In genomic region chr9:105910166-105910565, GRCm38 (mm10) we compare ENCODE assay signal across 35 mouse cellular contexts. TPM values are rescaled to one million over a fixed set of nuclear protein-coding genes. Genes with fewer than 3 reads are reported as not detected.
DNase-seq lines count a peak whose midpoint lies in the region; ATAC-seq lines count a peak whose summit lies in the region.
"Had no signal": no experiment of that assay in that cellular context is flagged by ENCODE, and none has a peak within 500 bp of the region (broad histone marks: within the 10 kb centered on the region; RNA-seq: fewer than 3 reads in every experiment).

No protein-coding gene starts in this region.

- no peak overlapping the region for H3K4me3 ChIP-seq in midbrain, embryonic 16.5 days (ENCODE audit: low read depth, low read length)
- H3K4me3 ChIP-seq: embryonic facial prominence, embryonic 12.5 days; forebrain, embryonic 12.5 days; heart, embryonic 12.5 days; hindbrain, embryonic 10.5 days; layer of hippocampus, adult 2 months; limb, embryonic 13.5 days; liver, embryonic 13.5 days; megakaryocyte, embryonic 14.5 days; neural tube, embryonic 12.5 days had no signal

- no peak for ATAC-seq in midbrain, embryonic 16.5 days
- ATAC-seq: hindbrain, postnatal 0 days; intestine, embryonic 16.5 days; Patski had no signal

- H3K9me3 ChIP-seq in midbrain, embryonic 16.5 days (replicated peaks; ENCODE audit: control insufficient read depth, low read length, poor library complexity, severe bottlenecking) = no peaks in the 10 kb centered on the region
- H3K9me3 ChIP-seq: embryonic facial prominence, embryonic 12.5 days; forebrain, embryonic 12.5 days; heart, embryonic 12.5 days; limb, embryonic 13.5 days; liver, embryonic 13.5 days; neural tube, embryonic 12.5 days had no signal

- no peaks in the 10 kb centered on the region for H3K36me3 ChIP-seq in midbrain, embryonic 16.5 days (ENCODE audit: control insufficient read depth, insufficient read depth, low read length)
- H3K36me3 ChIP-seq: embryonic facial prominence, embryonic 12.5 days; forebrain, embryonic 12.5 days; G1E; heart, embryonic 12.5 days; hindbrain, embryonic 10.5 days; limb, embryonic 13.5 days; liver, embryonic 13.5 days; neural tube, embryonic 12.5 days had no signal

- H3K27me3 ChIP-seq in midbrain, embryonic 16.5 days (ENCODE audit: control insufficient read depth, insufficient read depth, low read depth, low read length) = no peaks in the 10 kb centered on the region
- H3K27me3 ChIP-seq: embryonic facial prominence, embryonic 12.5 days; forebrain, embryonic 12.5 days; heart, embryonic 12.5 days; limb, embryonic 13.5 days; liver, embryonic 13.5 days; megakaryocyte, embryonic 14.5 days; neural tube, embryonic 12.5 days; Patski had no signal

- H3K4me1 ChIP-seq in midbrain, embryonic 16.5 days (ENCODE audit: control insufficient read depth, insufficient read depth, low read length) = no peaks in the 10 kb centered on the region
- H3K4me1 ChIP-seq: embryonic facial prominence, embryonic 12.5 days; forebrain, embryonic 12.5 days; heart, embryonic 12.5 days; hindbrain, embryonic 10.5 days; limb, embryonic 13.5 days; liver, embryonic 13.5 days; megakaryocyte, embryonic 14.5 days; neural tube, embryonic 12.5 days had no signal

- 84% methylated on average over 2 of the region's 2 CpGs for WGBS in midbrain, embryonic 16.5 days

- H3K27ac ChIP-seq in midbrain, embryonic 16.5 days (ENCODE audit: low read length) = no peak overlapping the region
- H3K27ac ChIP-seq: embryonic facial prominence, embryonic 12.5 days; forebrain, embryonic 12.5 days; hindbrain, embryonic 10.5 days; hindbrain, postnatal 0 days; layer of hippocampus, adult 2 months; limb, embryonic 13.5 days; liver, embryonic 13.5 days; neural tube, embryonic 12.5 days had no signal

- no peak overlapping the region for H3K9ac ChIP-seq in midbrain, embryonic 16.5 days (ENCODE audit: low read depth, low read length)
- H3K9ac ChIP-seq: embryonic facial prominence, embryonic 12.5 days; forebrain, embryonic 12.5 days; heart, embryonic 12.5 days; limb, embryonic 13.5 days; liver, embryonic 13.5 days; lung, embryonic 14.5 days; neural tube, embryonic 12.5 days had no signal

- H3K4me2 ChIP-seq in midbrain, embryonic 16.5 days (ENCODE audit: low read length) = no peak overlapping the region
- H3K4me2 ChIP-seq: embryonic facial prominence, embryonic 12.5 days; forebrain, embryonic 12.5 days; heart, embryonic 12.5 days; limb, embryonic 13.5 days; liver, embryonic 13.5 days; lung, embryonic 14.5 days; neural tube, embryonic 12.5 days had no signal

- peak; percentile 23 for DNase-seq in left cerebral cortex, adult 11 months (ENCODE audit: low spot score)
- DNase-seq in left cerebral cortex, postnatal 4 days = no peak
- DNase-seq in frontal cortex, adult 2 months (ENCODE audit: extremely low spot score in 1 of 2, low spot score in 1 of 2) = peak; percentile 37 to 68
- DNase-seq in left cerebral cortex, adult 8-10 months (ENCODE audit: low spot score in 2 of 2) = peak; percentile 2 to 59
- peak; percentile 46 to 48 for DNase-seq in right cerebral cortex, postnatal 36 days (ENCODE audit: low spot score in 2 of 2)
- DNase-seq in embryo, embryonic 11 days = no peak
- DNase-seq: adrenal gland, adult 2 months; B cell, adult 2 months; cerebellum, adult 11-12 months; cerebellum, postnatal 10 days; gastrocnemius, postnatal 14 days; heart, adult 11 months; heart, postnatal 10 days; kidney, adult 9 months; kidney, postnatal 14 days; liver, embryonic 13.5 days; lung, postnatal 36 days; midbrain, embryonic 14.5 days; retina, postnatal 1 day; spleen, adult 18-20 months; thymus, postnatal 25 days had no signal

- intact Hi-C loops in left cerebral cortex, postnatal 4 days (cut with DNase I) = loop anchor here (2.0 kb wide), 1 partner anchor 21 kb away; no protein-coding TSS in a partner anchor

RNA-seq across cellular contexts. Expression of gene Col6a5, which starts 50.3 kb away (rescaled TPM):
- 1 to 10 TPM; 1.8 to 2.9 TPM for total RNA-seq in left cerebral cortex, postnatal 4 days (2021)
- 0.25 and 1.1 TPM in 2 replicates for polyA plus RNA-seq in frontal cortex, adult 2 months (2012; rRNA removed)
- 1 to 10 TPM in 2 of 4 experiments, under 1 TPM in 2; 0.82 to 2.1 (median 0.97) TPM for total RNA-seq in left cerebral cortex, adult 8-10 months (2022)
- 0.29 and 0.82 TPM in 2 replicates for polyA plus RNA-seq in midbrain, embryonic 16.5 days (2015; fragmentation: Nextera tagmentation; extraction: Ambion mirVana)
- polyA plus RNA-seq: G1E, Patski had no signal

Comparison
In these comparisons a context has a peak if more than half of its experiments do, and no peak if none do; other contexts are left out.
1. DNase-seq: peak in left cerebral cortex, adult 11 months (single experiment), frontal cortex, adult 2 months (2 of 2), left cerebral cortex, adult 8-10 months (2 of 2) and right cerebral cortex, postnatal 36 days (2 of 2); none in left cerebral cortex, postnatal 4 days (single experiment) and embryo, embryonic 11 days (single experiment).